Mouse (Mus musculus): ENCODE data around the gene Gna14. TPM values are rescaled to one million over a fixed set of nuclear protein-coding genes. Genes with fewer than 3 reads are reported as not detected.

Gna14 gene
- polyA plus RNA-seq, 1 experiment from 2014 or later, result 0.28 TPM

- H3K4me2 ChIP-seq (replicated peaks; ENCODE audit: low read depth, low read length), result no peak overlapping the region
- peak; percentile 29 for DNase-seq (ENCODE audit: low spot score)
- 46% methylated on average over 11 of the region's 11 CpGs for WGBS
These were observed 163.2 kb downstream of the Gna14 start for GRCm38 (mm10) chr19:16598653-16599297.

GRCm38 (mm10) chr19:16599298-16599970 lies 163.9 kb downstream of the Gna14 start:
- H3K4me2 ChIP-seq (replicated peaks; ENCODE audit: low read depth, low read length), result no peak overlapping the region
- no peaks in the 10 kb centered on the region for H3K36me3 ChIP-seq (ENCODE audit: control insufficient read depth, insufficient read depth, low read length)

More at GRCm38 (mm10) chr19:16598653-16599297, 163.2 kb downstream of the Gna14 start:
- H3K27ac ChIP-seq (ENCODE audit: low read depth, low read length), result no peak overlapping the region
- H3K4me1 ChIP-seq (replicated peaks; ENCODE audit: control insufficient read depth, insufficient read depth, low read length), result no peaks in the 10 kb centered on the region
- no peaks in the 10 kb centered on the region for H3K9me3 ChIP-seq (ENCODE audit: control insufficient read depth, low read length)
- H3K36me3 ChIP-seq (ENCODE audit: control insufficient read depth, insufficient read depth, low read length), result no peaks in the 10 kb centered on the region
- no peaks in the 10 kb centered on the region for H3K27me3 ChIP-seq (ENCODE audit: control insufficient read depth, insufficient read depth, low read length)
- peak; percentile 72 for ATAC-seq (ENCODE audit: low FRiP score)
- no peak overlapping the region for H3K4me3 ChIP-seq (ENCODE audit: low read depth, low read length)
- H3K9ac ChIP-seq (ENCODE audit: low read depth, low read length), result no peak overlapping the region

GRCm38 (mm10) chr19:16602026-16602425 lies 166.5 kb downstream of the Gna14 start:
- no peak for ATAC-seq (ENCODE audit: low FRiP score)
- no peak for DNase-seq (ENCODE audit: low spot score)
- Histone ChIP-seq H3K4me1 (replicated peaks; ENCODE audit: control insufficient read depth, insufficient read depth, low read length) (no peaks in the 10 kb centered on the region), H3K27me3 (ENCODE audit: control insufficient read depth, insufficient read depth, low read length) (no peaks in the 10 kb centered on the region), H3K9me3 (ENCODE audit: control insufficient read depth, low read length) (no peaks in the 10 kb centered on the region), H3K4me2 (replicated peaks; ENCODE audit: low read depth, low read length) (no peak overlapping the region), H3K27ac (ENCODE audit: low read depth, low read length) (no peak overlapping the region), H3K9ac (ENCODE audit: low read depth, low read length) (no peak overlapping the region), H3K4me3 (ENCODE audit: low read depth, low read length) (no peak overlapping the region), H3K36me3 (ENCODE audit: control insufficient read depth, insufficient read depth, low read length) (no peaks in the 10 kb centered on the region)
- 87% methylated on average over 8 of the region's 8 CpGs for WGBS

More at GRCm38 (mm10) chr19:16599298-16599970, 163.9 kb downstream of the Gna14 start:
- no peaks in the 10 kb centered on the region for H3K4me1 ChIP-seq (replicated peaks; ENCODE audit: control insufficient read depth, insufficient read depth, low read length)
- no peaks in the 10 kb centered on the region for H3K9me3 ChIP-seq (ENCODE audit: control insufficient read depth, low read length)
- DNase-seq (ENCODE audit: low spot score) (peak; percentile 89), ATAC-seq (ENCODE audit: low FRiP score) (peak; percentile 78)
- no peak overlapping the region for H3K9ac ChIP-seq (ENCODE audit: low read depth, low read length)
- 17% methylated on average over 9 of the region's 9 CpGs for WGBS
- H3K27me3 ChIP-seq (ENCODE audit: control insufficient read depth, insufficient read depth, low read length), result no peaks in the 10 kb centered on the region
- no peak overlapping the region for H3K4me3 ChIP-seq (ENCODE audit: low read depth, low read length)
- no peak overlapping the region for H3K27ac ChIP-seq (ENCODE audit: low read depth, low read length)

GRCm38 (mm10) chr19:16607634-16608033 lies 172.1 kb downstream of the Gna14 start:
- WGBS, result 92% methylated on average over 6 of the region's 6 CpGs

GRCm38 (mm10) chr19:16623154-16623553 lies 187.6 kb downstream of the Gna14 start:
- H3K9ac ChIP-seq (ENCODE audit: low read depth, low read length), result no peak overlapping the region
- H3K27ac ChIP-seq (ENCODE audit: low read depth, low read length), result no peak overlapping the region
- ATAC-seq (ENCODE audit: low FRiP score), result no peak

More at GRCm38 (mm10) chr19:16607634-16608033, 172.1 kb downstream of the Gna14 start:
- H3K27me3 ChIP-seq (ENCODE audit: control insufficient read depth, insufficient read depth, low read length), result no peaks in the 10 kb centered on the region
- no peaks in the 10 kb centered on the region for H3K36me3 ChIP-seq (ENCODE audit: control insufficient read depth, insufficient read depth, low read length)
- H3K4me3 ChIP-seq (ENCODE audit: low read depth, low read length), result no peak overlapping the region
- H3K4me2 ChIP-seq (replicated peaks; ENCODE audit: low read depth, low read length), result no peak overlapping the region
- no peak overlapping the region for H3K27ac ChIP-seq (ENCODE audit: low read depth, low read length)
- no peak overlapping the region for H3K9ac ChIP-seq (ENCODE audit: low read depth, low read length)
- no peaks in the 10 kb centered on the region for H3K4me1 ChIP-seq (replicated peaks; ENCODE audit: control insufficient read depth, insufficient read depth, low read length)
- DNase-seq (ENCODE audit: low spot score) (no peak), ATAC-seq (ENCODE audit: low FRiP score) (no peak)
- no peaks in the 10 kb centered on the region for H3K9me3 ChIP-seq (ENCODE audit: control insufficient read depth, low read length)

GRCm38 (mm10) chr19:16624994-16625393 lies 189.4 kb downstream of the Gna14 start:
- Histone ChIP-seq H3K36me3 (ENCODE audit: control insufficient read depth, insufficient read depth, low read length) (no peaks in the 10 kb centered on the region), H3K9me3 (ENCODE audit: control insufficient read depth, low read length) (no peaks in the 10 kb centered on the region), H3K27me3 (ENCODE audit: control insufficient read depth, insufficient read depth, low read length) (no peaks in the 10 kb centered on the region), H3K4me1 (replicated peaks; ENCODE audit: control insufficient read depth, insufficient read depth, low read length) (no peaks in the 10 kb centered on the region), H3K9ac (ENCODE audit: low read depth, low read length) (no peak overlapping the region), H3K4me2 (replicated peaks; ENCODE audit: low read depth, low read length) (no peak overlapping the region), H3K4me3 (ENCODE audit: low read depth, low read length) (no peak overlapping the region), H3K27ac (ENCODE audit: low read depth, low read length) (no peak overlapping the region)
- ATAC-seq (ENCODE audit: low FRiP score) (no peak), DNase-seq (ENCODE audit: low spot score) (no peak)

More at GRCm38 (mm10) chr19:16623154-16623553, 187.6 kb downstream of the Gna14 start:
- no peaks in the 10 kb centered on the region for H3K36me3 ChIP-seq (ENCODE audit: control insufficient read depth, insufficient read depth, low read length)
- no peaks in the 10 kb centered on the region for H3K9me3 ChIP-seq (ENCODE audit: control insufficient read depth, low read length)
- no peaks in the 10 kb centered on the region for H3K4me1 ChIP-seq (replicated peaks; ENCODE audit: control insufficient read depth, insufficient read depth, low read length)
- no peak for DNase-seq (ENCODE audit: low spot score)
- no peak overlapping the region for H3K4me2 ChIP-seq (replicated peaks; ENCODE audit: low read depth, low read length)
- H3K4me3 ChIP-seq (ENCODE audit: low read depth, low read length), result no peak overlapping the region
- no peaks in the 10 kb centered on the region for H3K27me3 ChIP-seq (ENCODE audit: control insufficient read depth, insufficient read depth, low read length)
- WGBS, result 91% methylated on average over 4 of the region's 4 CpGs

GRCm38 (mm10) chr19:16625610-16626395 lies 190.2 kb downstream of the Gna14 start:
- Histone ChIP-seq H3K4me2 (replicated peaks; ENCODE audit: low read depth, low read length) (no peak overlapping the region), H3K4me1 (replicated peaks; ENCODE audit: control insufficient read depth, insufficient read depth, low read length) (no peaks in the 10 kb centered on the region), H3K27me3 (ENCODE audit: control insufficient read depth, insufficient read depth, low read length) (no peaks in the 10 kb centered on the region), H3K4me3 (ENCODE audit: low read depth, low read length) (no peak overlapping the region), H3K27ac (ENCODE audit: low read depth, low read length) (no peak overlapping the region), H3K36me3 (ENCODE audit: control insufficient read depth, insufficient read depth, low read length) (no peaks in the 10 kb centered on the region), H3K9ac (ENCODE audit: low read depth, low read length) (no peak overlapping the region), H3K9me3 (ENCODE audit: control insufficient read depth, low read length) (no peaks in the 10 kb centered on the region)
- 31% methylated on average over 14 of the region's 14 CpGs for WGBS
- peak; percentile 43; the same call in 1 of the 2 replicates for ATAC-seq (ENCODE audit: low FRiP score)
- DNase-seq (ENCODE audit: low spot score), result no peak
